Mouse (Mus musculus): ENCODE measurements around the gene Dgki. TPM values are rescaled to one million over a fixed set of nuclear protein-coding genes. Genes with fewer than 3 reads are reported as not detected.
A peak's percentile ranks its signal among the peaks of the same experiment; 100 is the strongest.

The Dgki gene
- total and polyA plus RNA-seq, 3 experiments, result 4.4 to 8.7 (median 7.7) TPM

GRCm38 (mm10) chr6:37011597-37011996 lies 288.4 kb downstream of the Dgki start:
- Histone ChIP-seq H3K4me2 (ENCODE audit: insufficient read depth, low read depth, poor library complexity, severe bottlenecking) (no peak overlapping the region), H3K27ac (ENCODE audit: insufficient read depth, low read depth) (no peak overlapping the region), H3K36me3 (replicated peaks in 1 of 2; ENCODE audit: control insufficient read depth in 1 of 2, insufficient read depth in 1 of 2, low read length in 1 of 2) (peaks cover 0 to 32% of the 10 kb centered on the region in 2 experiments), H3K27me3 (replicated peaks) (no peaks in the 10 kb centered on the region), H3K79me2 (replicated peaks; ENCODE audit: control insufficient read depth, extremely low read depth, insufficient read depth, poor library complexity, severe bottlenecking) (no peaks in the 10 kb centered on the region), H3K4me3 (replicated peaks in 1 of 3; ENCODE audit: low read depth in 2 of 3, low read length in 2 of 3, poor library complexity in 1 of 3) (no peak overlapping the region), H3K9me3 (replicated peaks; ENCODE audit: low read length) (no peaks in the 10 kb centered on the region), H3K9ac (ENCODE audit: insufficient read depth, low read depth) (no peak overlapping the region), H3K4me1 (ENCODE audit: control insufficient read depth in 1 of 2, insufficient read depth in 2 of 2) (no peaks in the 10 kb centered on the region)
- TF ChIP-seq HCFC1 (IDR thresholded peaks at IDR 0.05; ENCODE audit: low read depth, low read length), result no peak
- TF ChIP-seq CTCF (conservative IDR thresholded peaks at IDR 0.05 in 1 of 2, IDR thresholded peaks at IDR 0.05 in 1 of 2; ENCODE audit: low read depth in 2 of 2, low read length in 2 of 2), result peak in 1 of 2 experiments; percentile 50; a peak in 2 of 4 replicates
- peak; percentile 36 for TF ChIP-seq RAD21 (IDR thresholded peaks at IDR 0.05; ENCODE audit: low read depth, low read length)
- TF ChIP-seq ELF1 (IDR thresholded peaks at IDR 0.05; ENCODE audit: low read depth, low read length), result no peak
- peak; percentile 41; the same call in 1 of the 2 replicates for TF ChIP-seq SMC3 (IDR thresholded peaks at IDR 0.05; ENCODE audit: low read depth, low read length)
- TF ChIP-seq IRF4 (IDR thresholded peaks at IDR 0.05; ENCODE audit: low read depth, low read length), result no peak
- dilution Hi-C loops (cut with MboI; ENCODE audit: extremely low pct_ligation_motif_present, extremely low pct_unique_long_range_greater_than_20kb, low sequenced_read_pairs), result no loop called here
- peak; percentile 6 for DNase-seq (ENCODE audit: extremely low read depth)
- in situ Hi-C loops (cut with MboI; ENCODE audit: low pct_ligation_motif_present, low pct_unique_long_range_greater_than_20kb, low sequenced_read_pairs), result no loop called here

GRCm38 (mm10) chr6:37007573-37007972 lies 292.4 kb downstream of the Dgki start:
- no peak overlapping the region for H3K27ac ChIP-seq (ENCODE audit: insufficient read depth, low read depth)
- no peaks in the 10 kb centered on the region for H3K79me2 ChIP-seq (replicated peaks; ENCODE audit: control insufficient read depth, extremely low read depth, insufficient read depth, poor library complexity, severe bottlenecking)
- TF ChIP-seq MEF2A (IDR thresholded peaks at IDR 0.05; ENCODE audit: borderline replicate concordance, low read depth, low read length), result no peak
- TF ChIP-seq USF2 (conservative IDR thresholded peaks at IDR 0.05; ENCODE audit: low read depth, low read length), result no peak
- TF ChIP-seq POLR2A (IDR thresholded peaks at IDR 0.05; ENCODE audit: low read depth, low read length), result no peak
- TF ChIP-seq ELF1 (IDR thresholded peaks at IDR 0.05; ENCODE audit: low read depth, low read length), result no peak
- TF ChIP-seq IRF4 (IDR thresholded peaks at IDR 0.05; ENCODE audit: low read depth, low read length), result no peak
- no peak for TF ChIP-seq EP300 (IDR thresholded peaks at IDR 0.05; ENCODE audit: low read length)
- no peak for TF ChIP-seq CTCF (conservative IDR thresholded peaks at IDR 0.05 in 1 of 2, IDR thresholded peaks at IDR 0.05 in 1 of 2; ENCODE audit: low read depth in 2 of 2, low read length in 2 of 2)
- no peak for TF ChIP-seq CHD2 (IDR thresholded peaks at IDR 0.05; ENCODE audit: low read length)
- TF ChIP-seq JUND (conservative IDR thresholded peaks at IDR 0.05; ENCODE audit: low read depth, low read length), result no peak
- no peak for TF ChIP-seq E2F4 (IDR thresholded peaks at IDR 0.05; ENCODE audit: insufficient replicate concordance, low read depth, low read length)
- no peak for TF ChIP-seq ETS1 (conservative IDR thresholded peaks at IDR 0.05; ENCODE audit: low read depth, low read length)
- no peak for TF ChIP-seq RCOR1 (conservative IDR thresholded peaks at IDR 0.05; ENCODE audit: low read depth, low read length)
- no peak for TF ChIP-seq PAX5 (IDR thresholded peaks at IDR 0.05; ENCODE audit: low read length)
- TF ChIP-seq USF1 (IDR thresholded peaks at IDR 0.05; ENCODE audit: low read depth, low read length), result no peak
- TF ChIP-seq NRF1 (IDR thresholded peaks at IDR 0.05; ENCODE audit: low read depth, low read length), result no peak
- in situ Hi-C loops (cut with MboI; ENCODE audit: low pct_ligation_motif_present, low pct_unique_long_range_greater_than_20kb, low sequenced_read_pairs), result no loop called here
- no peaks in the 10 kb centered on the region for H3K27me3 ChIP-seq (replicated peaks)
- no peak for DNase-seq (ENCODE audit: extremely low read depth)
- no peaks in the 10 kb centered on the region for H3K4me1 ChIP-seq (ENCODE audit: control insufficient read depth in 1 of 2, insufficient read depth in 2 of 2)
- dilution Hi-C loops (cut with MboI; ENCODE audit: extremely low pct_ligation_motif_present, extremely low pct_unique_long_range_greater_than_20kb, low sequenced_read_pairs), result no loop called here
- peaks cover 0 to 24% of the 10 kb centered on the region in 2 experiments for H3K36me3 ChIP-seq (replicated peaks in 1 of 2; ENCODE audit: control insufficient read depth in 1 of 2, insufficient read depth in 1 of 2, low read length in 1 of 2)
- no peak overlapping the region for H3K9ac ChIP-seq (ENCODE audit: insufficient read depth, low read depth)
- no peak overlapping the region for H3K4me3 ChIP-seq (replicated peaks in 1 of 3; ENCODE audit: low read depth in 2 of 3, low read length in 2 of 3, poor library complexity in 1 of 3)
- H3K9me3 ChIP-seq (replicated peaks; ENCODE audit: low read length), result no peaks in the 10 kb centered on the region
- H3K4me2 ChIP-seq (ENCODE audit: insufficient read depth, low read depth, poor library complexity, severe bottlenecking), result no peak overlapping the region

All from CH12.LX (cell line).